Mouse (Mus musculus): ENCODE results near the gene Gm28048. TPM values are rescaled to one million over a fixed set of nuclear protein-coding genes. Genes with fewer than 3 reads are reported as not detected.

The Gm28048 gene
- polyA plus RNA-seq, 1 experiment from 2014 or later = 31.7 TPM

- H3K79me2 ChIP-seq (ENCODE audit: inconsistent target) = no peaks in the 10 kb centered on the region; the same call in 1 of the 2 replicates
- WGBS (ENCODE audit: missing documents) = 30% methylated on average over 5 of the region's 7 CpGs
- no peaks in the 10 kb centered on the region for H3K36me3 ChIP-seq (ENCODE audit: inconsistent target)
- H3K27ac ChIP-seq = peak overlapping the region; percentile 13; the same call in 1 of the 2 replicates
- H3K4me3 ChIP-seq (ENCODE audit: inconsistent target) = no peak overlapping the region
Observed at GRCm38 (mm10) chr11:22952668-22953067, 29.2 kb downstream of the Gm28048 start.

- H3K27ac ChIP-seq = no peak overlapping the region
- no peaks in the 10 kb centered on the region for H3K79me2 ChIP-seq (ENCODE audit: inconsistent target)
- H3K36me3 ChIP-seq (ENCODE audit: inconsistent target) = no peaks in the 10 kb centered on the region
- H3K4me3 ChIP-seq (ENCODE audit: inconsistent target) = no peak overlapping the region
- 100% methylated on average over 6 of the region's 6 CpGs for WGBS (ENCODE audit: missing documents)
Observed at GRCm38 (mm10) chr11:22950131-22950530, 31.8 kb downstream of the Gm28048 start.

GRCm38 (mm10) chr11:22949101-22949500 is 32.8 kb downstream of the Gm28048 start:
- H3K4me3 ChIP-seq (ENCODE audit: inconsistent target) = no peak overlapping the region
- H3K27ac ChIP-seq = no peak overlapping the region
- H3K79me2 ChIP-seq (ENCODE audit: inconsistent target) = no peaks in the 10 kb centered on the region
- WGBS (ENCODE audit: missing documents) = 91% methylated on average over 1 of the region's 1 CpGs
- H3K36me3 ChIP-seq (ENCODE audit: inconsistent target) = no peaks in the 10 kb centered on the region

GRCm38 (mm10) chr11:22938983-22939382 is 42.9 kb downstream of the Gm28048 start:
- Histone ChIP-seq H3K79me2 (ENCODE audit: inconsistent target) (no peaks in the 10 kb centered on the region), H3K36me3 (ENCODE audit: inconsistent target) (no peaks in the 10 kb centered on the region), H3K27ac (no peak overlapping the region), H3K4me3 (ENCODE audit: inconsistent target) (no peak overlapping the region)
- WGBS (ENCODE audit: missing documents) = 93% methylated on average over 2 of the region's 2 CpGs

- H3K79me2 ChIP-seq (ENCODE audit: inconsistent target) = no peaks in the 10 kb centered on the region
- no peak overlapping the region for H3K4me3 ChIP-seq (ENCODE audit: inconsistent target)
- H3K27ac ChIP-seq = no peak overlapping the region
- 96% methylated on average over 4 of the region's 4 CpGs for WGBS (ENCODE audit: missing documents)
- H3K36me3 ChIP-seq (ENCODE audit: inconsistent target) = no peaks in the 10 kb centered on the region
Observed at GRCm38 (mm10) chr11:22937716-22938316, 44.1 kb downstream of the Gm28048 start.

- Histone ChIP-seq H3K27ac (no peak overlapping the region), H3K36me3 (ENCODE audit: inconsistent target) (no peaks in the 10 kb centered on the region), H3K4me3 (ENCODE audit: inconsistent target) (no peak overlapping the region), H3K79me2 (ENCODE audit: inconsistent target) (no peaks in the 10 kb centered on the region)
- 60% methylated on average over 5 of the region's 5 CpGs for WGBS (ENCODE audit: missing documents)
Observed at GRCm38 (mm10) chr11:22936446-22937125, 45.3 kb downstream of the Gm28048 start.

GRCm38 (mm10) chr11:22932167-22932566 is 49.7 kb downstream of the Gm28048 start:
- no peaks in the 10 kb centered on the region for H3K36me3 ChIP-seq (ENCODE audit: inconsistent target)
- H3K4me3 ChIP-seq (ENCODE audit: inconsistent target) = no peak overlapping the region
- H3K27ac ChIP-seq = no peak overlapping the region
- no peaks in the 10 kb centered on the region for H3K79me2 ChIP-seq (ENCODE audit: inconsistent target)

- no peak overlapping the region for H3K27ac ChIP-seq
- WGBS (ENCODE audit: missing documents) = 100% methylated on average over 2 of the region's 2 CpGs
- no peak overlapping the region for H3K4me3 ChIP-seq (ENCODE audit: inconsistent target)
- H3K36me3 ChIP-seq (ENCODE audit: inconsistent target) = no peaks in the 10 kb centered on the region
- no peaks in the 10 kb centered on the region for H3K79me2 ChIP-seq (ENCODE audit: inconsistent target)
Observed at GRCm38 (mm10) chr11:22931320-22931905, 50.5 kb downstream of the Gm28048 start.

- Histone ChIP-seq H3K36me3 (ENCODE audit: inconsistent target) (no peaks in the 10 kb centered on the region), H3K27ac (no peak overlapping the region), H3K79me2 (ENCODE audit: inconsistent target) (no peaks in the 10 kb centered on the region), H3K4me3 (ENCODE audit: inconsistent target) (no peak overlapping the region)
- WGBS (ENCODE audit: missing documents) = 54% methylated on average over 2 of the region's 2 CpGs
Observed at GRCm38 (mm10) chr11:22930129-22930528, 51.8 kb downstream of the Gm28048 start.

- no peaks in the 10 kb centered on the region for H3K36me3 ChIP-seq (ENCODE audit: inconsistent target)
- no peak overlapping the region for H3K4me3 ChIP-seq (ENCODE audit: inconsistent target)
- peak overlapping the region; percentile 57 for H3K27ac ChIP-seq
- WGBS (ENCODE audit: missing documents) = 7% methylated on average over 8 of the region's 8 CpGs
- H3K79me2 ChIP-seq (ENCODE audit: inconsistent target) = no peaks in the 10 kb centered on the region
Observed at GRCm38 (mm10) chr11:22928586-22929169, 53.2 kb downstream of the Gm28048 start.

GRCm38 (mm10) chr11:22923606-22924005 is 58.3 kb downstream of the Gm28048 start:
- Histone ChIP-seq H3K79me2 (ENCODE audit: inconsistent target) (no peaks in the 10 kb centered on the region), H3K27ac (no peak overlapping the region), H3K4me3 (ENCODE audit: inconsistent target) (no peak overlapping the region), H3K36me3 (ENCODE audit: inconsistent target) (no peaks in the 10 kb centered on the region)
- 100% methylated on average over 2 of the region's 2 CpGs for WGBS (ENCODE audit: missing documents)

GRCm38 (mm10) chr11:22922546-22922945 is 59.3 kb downstream of the Gm28048 start:
- Histone ChIP-seq H3K79me2 (ENCODE audit: inconsistent target) (no peaks in the 10 kb centered on the region), H3K27ac (no peak overlapping the region), H3K36me3 (ENCODE audit: inconsistent target) (no peaks in the 10 kb centered on the region), H3K4me3 (ENCODE audit: inconsistent target) (no peak overlapping the region)
- WGBS (ENCODE audit: missing documents) = 75% methylated on average over 2 of the region's 2 CpGs

GRCm38 (mm10) chr11:22919336-22919735 is 62.6 kb downstream of the Gm28048 start:
- H3K36me3 ChIP-seq (ENCODE audit: inconsistent target) = no peaks in the 10 kb centered on the region
- no peaks in the 10 kb centered on the region for H3K79me2 ChIP-seq (ENCODE audit: inconsistent target)
- H3K27ac ChIP-seq = no peak overlapping the region
- WGBS (ENCODE audit: missing documents) = 88% methylated on average over 2 of the region's 2 CpGs
- no peak overlapping the region for H3K4me3 ChIP-seq (ENCODE audit: inconsistent target)

- 98% methylated on average over 7 of the region's 7 CpGs for WGBS (ENCODE audit: missing documents)
- no peaks in the 10 kb centered on the region for H3K79me2 ChIP-seq (ENCODE audit: inconsistent target)
- no peak overlapping the region for H3K27ac ChIP-seq
- no peaks in the 10 kb centered on the region for H3K36me3 ChIP-seq (ENCODE audit: inconsistent target)
- H3K4me3 ChIP-seq (ENCODE audit: inconsistent target) = no peak overlapping the region
Observed at GRCm38 (mm10) chr11:22917786-22918185, 64.1 kb downstream of the Gm28048 start.

- Histone ChIP-seq H3K36me3 (ENCODE audit: inconsistent target) (no peaks in the 10 kb centered on the region), H3K79me2 (ENCODE audit: inconsistent target) (no peaks in the 10 kb centered on the region), H3K27ac (no peak overlapping the region), H3K4me3 (ENCODE audit: inconsistent target) (no peak overlapping the region)
- WGBS (ENCODE audit: missing documents) = 98% methylated on average over 4 of the region's 4 CpGs
Observed at GRCm38 (mm10) chr11:22913744-22914143, 68.1 kb downstream of the Gm28048 start.

Measured in macrophage (primary cell).